Mouse (Mus musculus) cerebellum, adult (tissue): ENCODE measurements at regions not wholly inside any gene's neighbourhood (a gene's known extent, or its start where the extent isn't known, plus 50 kb on each side); places are given as distances from the start of the nearest gene placed in this dataset.

Source experiments
- ATAC-seq: cut with Nextera tagmentation; 2 replicates; pipeline ENCODE4 v1.9.2; 2017; ENCODE audit warnings: mild to moderate bottlenecking, moderate library complexity, mixed read lengths; ENCODE audit not compliant: insufficient number of reproducible peaks, low FRiP score, low TSS enrichment

GRCm38 (mm10) chr13:48153684-48154413, 107.2 kb upstream of the Id4 start:
- ATAC-seq, result no peak

GRCm38 (mm10) chr13:48154414-48155105, 106.5 kb upstream of the Id4 start:
- no peak for ATAC-seq

GRCm38 (mm10) chr13:48159020-48159910, 101.8 kb upstream of the Id4 start:
- no peak for ATAC-seq

GRCm38 (mm10) chr13:48160161-48160560, 100.9 kb upstream of the Id4 start:
- no peak for ATAC-seq

GRCm38 (mm10) chr13:48161339-48161738, 99.7 kb upstream of the Id4 start:
- ATAC-seq, result no peak

- no peak for ATAC-seq
Measured at GRCm38 (mm10) chr13:48164586-48164985, 96.4 kb upstream of the Id4 start.

GRCm38 (mm10) chr13:48165838-48166237, 95.2 kb upstream of the Id4 start:
- ATAC-seq, result no peak

- ATAC-seq, result no peak
Measured at GRCm38 (mm10) chr13:48167976-48168375, 93.1 kb upstream of the Id4 start.

- ATAC-seq, result no peak
Measured at GRCm38 (mm10) chr13:48171309-48171953, 89.6 kb upstream of the Id4 start.

- no peak for ATAC-seq
Measured at GRCm38 (mm10) chr13:48171994-48172393, 89.0 kb upstream of the Id4 start.

GRCm38 (mm10) chr13:48192476-48192875, 68.6 kb upstream of the Id4 start:
- no peak for ATAC-seq

- ATAC-seq, result no peak
Measured at GRCm38 (mm10) chr13:48193942-48194341, 67.1 kb upstream of the Id4 start.

GRCm38 (mm10) chr13:48207824-48208223, 53.2 kb upstream of the Id4 start:
- no peak for ATAC-seq
